Mouse (Mus musculus): ENCODE measurements around the gene Hist1h2bf. TPM values are rescaled to one million over a fixed set of nuclear protein-coding genes. Genes with fewer than 3 reads are reported as not detected.
"Not testable (repeated sequence)": the region's sequence is repeated elsewhere in the genome, so short reads cannot be mapped to it uniquely, and the experiment has no call there.

Gene Hist1h2bf
- total and polyA plus RNA-seq, 2 experiments: 4.6 TPM; not detected in 1

GRCm38 (mm10) chr13:23586099-23586939 lies 12.3 kb upstream of the Hist1h2bf start:
- no peak for DNase-seq (ENCODE audit: extremely low read depth, low read depth, low spot score)
- peak overlapping the region; percentile 72 for H3K4me3 ChIP-seq (ENCODE audit: insufficient read depth, low read depth, low read length)
- 2% methylated on average over 22 of the region's 22 CpGs for WGBS
- peaks cover 11% of the 10 kb centered on the region; the same call in 1 of the 2 replicates for H3K4me1 ChIP-seq (ENCODE audit: control insufficient read depth, insufficient read depth, low read length)
- H3K27me3 ChIP-seq (ENCODE audit: control insufficient read depth, insufficient read depth, low read length): no peaks in the 10 kb centered on the region
- peak overlapping the region; percentile 35 for H3K27ac ChIP-seq (replicated peaks; ENCODE audit: insufficient read depth, low read depth, low read length)
- TF ChIP-seq POLR2A (IDR thresholded peaks at IDR 0.05; ENCODE audit: extremely low read depth, insufficient read depth, low read length) (no peak), CTCF (IDR thresholded peaks at IDR 0.05; ENCODE audit: low read depth, low read length) (no peak)
- H3K36me3 ChIP-seq (ENCODE audit: control insufficient read depth, insufficient read depth, low read length): no peaks in the 10 kb centered on the region
- no peaks in the 10 kb centered on the region for H3K79me2 ChIP-seq (ENCODE audit: control insufficient read depth, insufficient read depth, low read length)
- H3K9ac ChIP-seq (ENCODE audit: low read depth, low read length): peak overlapping the region; percentile 54; the same call in 1 of the 2 replicates

GRCm38 (mm10) chr13:23585442-23586098 lies 11.6 kb upstream of the Hist1h2bf start:
- not testable (repeated sequence) for H3K79me2 ChIP-seq (ENCODE audit: control insufficient read depth, insufficient read depth, low read length); H3K27me3 ChIP-seq (ENCODE audit: control insufficient read depth, insufficient read depth, low read length); H3K36me3 ChIP-seq (ENCODE audit: control insufficient read depth, insufficient read depth, low read length)
- Histone ChIP-seq H3K4me3 (ENCODE audit: insufficient read depth, low read depth, low read length) (peak overlapping the region; percentile 72), H3K27ac (replicated peaks; ENCODE audit: insufficient read depth, low read depth, low read length) (peak overlapping the region; percentile 68), H3K9ac (ENCODE audit: low read depth, low read length) (peak overlapping the region; percentile 74), H3K4me1 (ENCODE audit: control insufficient read depth, insufficient read depth, low read length) (peaks cover 11% of the 10 kb centered on the region; the same call in 1 of the 2 replicates)
- DNase-seq (ENCODE audit: extremely low read depth, low read depth, low spot score): peak; percentile 95
- TF ChIP-seq POLR2A (IDR thresholded peaks at IDR 0.05; ENCODE audit: extremely low read depth, insufficient read depth, low read length): peak; percentile 61
- under 1% methylated on average over 33 of the region's 36 CpGs for WGBS

- Histone ChIP-seq H3K4me1 (ENCODE audit: control insufficient read depth, insufficient read depth, low read length) (peaks cover 11% of the 10 kb centered on the region; the same call in 1 of the 2 replicates), H3K27me3 (ENCODE audit: control insufficient read depth, insufficient read depth, low read length) (no peaks in the 10 kb centered on the region), H3K79me2 (ENCODE audit: control insufficient read depth, insufficient read depth, low read length) (no peaks in the 10 kb centered on the region), H3K9ac (ENCODE audit: low read depth, low read length) (peak overlapping the region; percentile 54), H3K4me3 (ENCODE audit: insufficient read depth, low read depth, low read length) (peak overlapping the region; percentile 43), H3K27ac (replicated peaks; ENCODE audit: insufficient read depth, low read depth, low read length) (peak overlapping the region; percentile 32), H3K36me3 (ENCODE audit: control insufficient read depth, insufficient read depth, low read length) (no peaks in the 10 kb centered on the region)
- DNase-seq (ENCODE audit: extremely low read depth, low read depth, low spot score): peak; percentile 62
- TF ChIP-seq CTCF (IDR thresholded peaks at IDR 0.05; ENCODE audit: low read depth, low read length): no peak
- TF ChIP-seq POLR2A (IDR thresholded peaks at IDR 0.05; ENCODE audit: extremely low read depth, insufficient read depth, low read length): no peak
- WGBS: under 1% methylated on average over 21 of the region's 21 CpGs
These were observed 11.0 kb upstream of the Hist1h2bf start for GRCm38 (mm10) chr13:23585029-23585441.

GRCm38 (mm10) chr13:23584331-23584730 lies 10.3 kb upstream of the Hist1h2bf start:
- Histone ChIP-seq H3K27me3 (ENCODE audit: control insufficient read depth, insufficient read depth, low read length) (no peaks in the 10 kb centered on the region), H3K79me2 (ENCODE audit: control insufficient read depth, insufficient read depth, low read length) (no peaks in the 10 kb centered on the region), H3K9ac (ENCODE audit: low read depth, low read length) (no peak overlapping the region), H3K36me3 (ENCODE audit: control insufficient read depth, insufficient read depth, low read length) (no peaks in the 10 kb centered on the region), H3K4me3 (ENCODE audit: insufficient read depth, low read depth, low read length) (no peak overlapping the region), H3K4me1 (ENCODE audit: control insufficient read depth, insufficient read depth, low read length) (peaks cover 11% of the 10 kb centered on the region; the same call in 1 of the 2 replicates), H3K27ac (replicated peaks; ENCODE audit: insufficient read depth, low read depth, low read length) (peak overlapping the region; percentile 50)
- TF ChIP-seq CTCF (IDR thresholded peaks at IDR 0.05; ENCODE audit: low read depth, low read length): no peak
- TF ChIP-seq POLR2A (IDR thresholded peaks at IDR 0.05; ENCODE audit: extremely low read depth, insufficient read depth, low read length): no peak
- DNase-seq (ENCODE audit: extremely low read depth, low read depth, low spot score): no peak

- no peak for TF ChIP-seq POLR2A (IDR thresholded peaks at IDR 0.05; ENCODE audit: extremely low read depth, insufficient read depth, low read length)
- Histone ChIP-seq H3K4me1 (ENCODE audit: control insufficient read depth, insufficient read depth, low read length) (peaks cover 11% of the 10 kb centered on the region; the same call in 1 of the 2 replicates), H3K27ac (replicated peaks; ENCODE audit: insufficient read depth, low read depth, low read length) (no peak overlapping the region; the same call in 1 of the 2 replicates), H3K36me3 (ENCODE audit: control insufficient read depth, insufficient read depth, low read length) (no peaks in the 10 kb centered on the region), H3K9ac (ENCODE audit: low read depth, low read length) (no peak overlapping the region), H3K27me3 (ENCODE audit: control insufficient read depth, insufficient read depth, low read length) (no peaks in the 10 kb centered on the region), H3K79me2 (ENCODE audit: control insufficient read depth, insufficient read depth, low read length) (no peaks in the 10 kb centered on the region), H3K4me3 (ENCODE audit: insufficient read depth, low read depth, low read length) (no peak overlapping the region)
- DNase-seq (ENCODE audit: extremely low read depth, low read depth, low spot score): no peak
These were observed 9.5 kb upstream of the Hist1h2bf start for GRCm38 (mm10) chr13:23583387-23584068.
